Mouse (Mus musculus) layer of hippocampus, adult 9-11 months (tissue): ENCODE measurements around the gene C1qbp.

Source experiments
- DNase-seq: peaks from one replicate; pipeline ENCODE4 v3.0.0; 2022

Gene C1qbp

GRCm38 (mm10) chr11:70982557-70983228 is at the start of gene C1qbp:
Gene C1qbp, minus strand, starts transcription at chr11:70983026.
- peak; percentile 93 for DNase-seq

DNA sequence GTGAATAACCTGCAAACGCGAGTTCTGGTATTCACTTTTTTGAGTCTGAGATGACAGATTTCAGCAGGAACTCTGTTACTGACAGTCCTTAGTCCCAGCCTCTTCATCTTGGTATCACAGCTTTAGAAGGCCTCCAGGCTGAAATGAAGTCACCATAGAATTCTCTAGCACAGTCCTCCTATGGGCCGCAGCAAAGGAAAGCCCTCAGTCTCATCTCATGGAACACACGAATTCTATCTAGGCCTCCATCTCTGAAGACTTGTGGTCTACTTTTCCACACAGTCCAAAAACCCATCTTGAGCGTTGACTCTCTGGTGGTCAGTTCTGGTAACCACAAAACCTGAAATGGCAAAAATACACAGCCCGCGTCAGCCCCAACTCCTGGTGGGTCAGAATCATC is 49.2 kb upstream of the C1qbp start:
- no peak for DNase-seq

GRCm38 (mm10) chr11:71029403-71030118 is 46.7 kb upstream of the C1qbp start:
- DNase-seq, result no peak

GRCm38 (mm10) chr11:71028280-71028679 is 45.5 kb upstream of the C1qbp start:
- no peak for DNase-seq

DNA sequence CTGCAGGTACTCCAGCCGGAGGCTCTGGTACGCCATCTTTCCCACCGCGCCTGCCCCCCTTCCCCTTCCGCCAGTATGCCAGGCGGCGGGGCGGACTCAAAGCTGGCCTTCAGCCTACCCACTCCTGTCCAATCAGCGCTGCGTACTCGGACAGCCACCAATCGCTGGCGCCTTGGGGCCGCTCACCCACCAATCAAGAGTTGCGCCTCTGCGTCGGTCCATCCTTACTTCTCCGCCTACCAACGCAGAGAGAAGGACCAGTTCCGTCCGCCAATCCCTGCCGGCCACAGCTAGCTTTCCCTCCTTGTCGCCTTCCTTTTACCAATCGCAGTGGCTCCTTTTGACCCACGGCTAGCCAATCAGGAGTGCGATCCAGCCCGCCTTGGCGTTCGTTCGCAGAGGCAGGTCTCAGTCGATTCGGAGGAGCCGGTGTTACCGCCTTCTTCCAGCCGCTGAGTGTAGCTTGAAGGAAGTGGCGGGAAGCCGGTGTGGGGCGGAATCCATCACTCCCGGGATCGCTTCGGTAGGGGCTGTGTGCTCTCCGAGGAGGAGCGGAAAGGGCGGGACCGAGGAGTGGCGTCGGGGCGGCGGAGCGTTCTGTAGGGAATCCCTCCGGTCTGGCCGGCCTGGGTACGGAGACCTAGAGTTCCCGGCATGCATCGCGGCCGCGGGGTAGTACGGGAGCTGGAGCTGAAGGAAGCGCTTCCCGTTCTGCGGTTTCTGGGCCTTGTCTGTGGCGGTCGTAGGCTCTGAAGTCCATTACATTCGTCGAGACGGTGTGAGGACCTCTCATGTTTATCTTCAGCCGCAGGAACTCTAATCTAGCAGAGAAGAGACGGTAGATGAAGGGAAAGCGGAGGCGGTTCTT is 36.6 kb upstream of the C1qbp start, which contains the start of the genes Mis12 and Derl2:
TSS of gene Mis12 (plus strand) at position 411 of the 868 bp plus-strand sequence.
TSS of gene Derl2 (minus strand) at position 641 of the 868 bp plus-strand sequence.
- DNase-seq, result peak; percentile 100

DNA sequence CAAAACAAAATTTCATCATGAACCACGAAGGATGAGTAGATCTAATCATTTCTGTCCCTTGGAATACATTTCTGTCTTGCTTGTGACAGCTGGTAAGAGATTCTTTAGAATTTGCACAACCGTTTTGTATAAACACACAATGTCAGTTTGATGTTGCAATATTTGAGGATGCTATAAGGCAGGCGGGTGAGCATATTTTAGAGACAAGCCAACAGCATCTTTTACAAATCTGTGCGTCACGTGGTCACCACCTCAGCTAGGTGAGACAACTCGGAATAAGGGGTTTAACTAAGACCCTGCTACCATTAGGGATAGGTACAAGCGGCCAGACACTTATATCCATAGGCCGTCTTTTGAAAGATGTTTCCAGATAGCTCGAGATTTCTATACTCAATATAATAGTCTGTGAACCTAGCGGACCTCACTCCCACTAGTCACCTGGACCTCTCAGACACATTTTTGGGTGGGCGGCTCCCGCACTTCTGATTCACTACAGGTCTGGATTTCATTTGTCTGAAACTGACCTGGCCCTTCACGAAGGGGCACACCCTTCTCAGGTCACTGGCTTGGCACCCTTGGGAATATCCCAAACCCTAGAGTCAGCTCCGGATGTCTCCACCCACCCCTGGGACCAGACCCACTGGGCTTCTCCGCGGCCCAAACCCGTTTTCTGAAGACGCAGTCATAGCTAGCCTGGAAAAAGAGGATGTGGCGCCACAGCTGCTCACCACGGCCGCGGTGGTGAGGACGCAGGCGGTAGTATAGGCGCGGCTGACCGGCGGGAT is 35.8 kb upstream of the C1qbp start:
- DNase-seq, result peak; percentile 21

DNA sequence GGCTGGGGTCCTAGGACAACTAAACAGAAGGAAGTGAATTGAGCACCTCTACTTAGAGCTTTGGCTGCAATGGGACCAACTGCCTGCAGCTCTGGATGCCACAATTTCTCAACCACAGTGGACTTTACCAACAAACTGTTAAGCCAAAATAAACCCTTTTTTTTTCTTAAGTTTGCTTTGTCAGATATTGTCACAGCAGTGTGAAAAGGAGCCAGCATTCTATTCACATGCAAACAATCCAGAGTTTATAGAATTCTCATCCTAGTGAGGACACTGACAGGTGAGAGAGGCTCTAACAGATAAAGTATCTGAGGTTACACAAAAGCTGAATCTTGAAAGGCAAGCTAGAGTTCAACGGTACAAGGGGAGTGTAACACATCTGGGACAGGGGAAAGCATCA is 34.2 kb upstream of the C1qbp start:
- no peak for DNase-seq

- no peak for DNase-seq
Measured at GRCm38 (mm10) chr11:71012743-71013142, 29.9 kb upstream of the C1qbp start.

DNA sequence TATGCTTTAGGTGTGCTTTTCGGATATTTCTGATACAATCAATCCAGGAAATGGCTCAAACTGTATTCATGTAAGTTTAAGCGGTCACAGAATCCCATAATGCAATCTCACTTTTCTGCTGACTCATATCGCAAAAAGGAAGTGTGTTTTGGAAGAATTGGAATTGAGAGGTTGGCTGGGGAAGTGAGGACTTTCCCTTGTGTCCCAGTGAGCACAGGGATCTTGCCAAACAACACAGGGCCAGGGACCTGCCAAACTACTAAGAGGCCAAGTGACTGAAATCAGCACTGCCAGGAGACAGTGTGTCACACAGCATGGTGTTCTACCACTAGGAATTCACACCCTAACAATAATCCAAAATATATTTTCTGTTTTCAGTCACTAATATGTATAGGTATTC is 25.5 kb upstream of the C1qbp start:
- DNase-seq, result no peak

DNA sequence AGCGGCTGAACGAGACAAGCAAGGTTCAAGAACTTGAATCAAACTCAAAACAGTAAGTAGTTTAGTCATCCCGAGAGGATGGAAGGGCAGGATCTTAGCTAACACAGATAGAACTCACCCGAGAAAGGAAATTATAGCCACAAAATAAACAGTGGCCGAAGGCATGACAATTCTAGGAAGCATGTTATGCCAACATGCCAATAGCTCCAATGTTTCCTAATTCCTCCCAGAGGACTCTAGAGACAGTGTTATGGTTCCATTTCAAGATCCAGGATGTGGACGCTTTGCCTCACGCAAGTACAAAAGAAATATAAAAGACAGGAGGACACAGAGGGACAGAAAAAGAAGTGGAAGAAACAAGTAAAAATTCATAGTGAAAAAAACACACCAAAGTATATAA is 25.0 kb upstream of the C1qbp start:
- no peak for DNase-seq

GRCm38 (mm10) chr11:71007026-71007425 is 24.2 kb upstream of the C1qbp start:
- no peak for DNase-seq

DNA sequence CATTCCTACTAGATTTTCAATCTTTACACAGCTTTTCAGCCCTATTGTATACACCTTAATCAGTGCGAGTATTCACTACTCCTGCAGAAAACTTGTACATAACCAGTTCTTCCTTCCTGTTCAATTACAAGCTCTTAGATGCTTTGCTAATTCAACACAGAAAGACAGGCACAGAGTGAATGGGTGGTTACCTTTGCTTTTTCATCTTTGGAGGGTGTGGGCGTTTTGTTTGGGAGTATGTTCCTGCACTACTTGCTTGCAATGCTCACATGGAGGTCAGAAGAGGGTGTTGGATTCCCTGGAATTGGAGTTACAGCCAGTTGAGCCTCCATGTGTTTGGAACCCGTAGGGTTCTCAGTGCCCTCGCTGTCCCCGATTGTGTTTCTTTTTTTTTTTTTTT is 22.2 kb upstream of the C1qbp start:
- DNase-seq, result no peak

GRCm38 (mm10) chr11:71004316-71004773 is 21.5 kb upstream of the C1qbp start, which contains the start of gene Dhx33:
Gene Dhx33, minus strand, starts transcription at chr11:71004437.
- peak; percentile 99 for DNase-seq

GRCm38 (mm10) chr11:71003611-71004315 is 20.9 kb upstream of the C1qbp start:
- no peak for DNase-seq

GRCm38 (mm10) chr11:71001167-71001566 is 18.3 kb upstream of the C1qbp start:
- peak; percentile 85 for DNase-seq

GRCm38 (mm10) chr11:70982030-70982429 is 796 bp downstream of the C1qbp start:
- no peak for DNase-seq

GRCm38 (mm10) chr11:70980751-70981510 is 1.9 kb downstream of the C1qbp start:
- no peak for DNase-seq

GRCm38 (mm10) chr11:70980232-70980631 is 2.6 kb downstream of the C1qbp start:
- DNase-seq, result no peak

GRCm38 (mm10) chr11:70977293-70977692 is 5.5 kb downstream of the C1qbp start:
- no peak for DNase-seq

- DNase-seq, result peak; percentile 61
Measured at GRCm38 (mm10) chr11:70975193-70975592, 7.6 kb downstream of the C1qbp start.

DNA sequence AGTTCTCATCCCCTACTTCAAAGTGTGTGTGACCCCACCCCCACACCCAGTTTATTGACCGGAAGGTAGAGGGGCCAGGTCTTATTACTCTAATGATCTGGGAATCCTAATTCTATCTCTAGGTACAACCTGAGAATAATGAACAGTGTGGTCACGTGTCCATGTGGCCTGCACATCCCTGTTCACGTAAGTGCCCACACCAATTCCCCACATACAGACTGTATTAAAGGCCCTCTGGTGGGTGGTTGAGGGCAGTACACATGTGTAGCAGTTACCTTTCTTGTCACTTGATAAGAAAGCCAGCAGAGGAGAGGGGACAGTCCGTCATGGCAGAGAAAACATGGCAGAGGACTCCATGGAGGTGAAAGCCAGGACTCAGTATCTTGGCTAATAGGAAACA is 8.9 kb downstream of the C1qbp start:
- DNase-seq, result no peak
